Mouse (Mus musculus): ENCODE data around the gene Stard7.

GRCm38 (mm10) chr2:127315155-127315470 lies 45.1 kb downstream of the Stard7 start:
- TF ChIP-seq CTCF (IDR thresholded peaks at IDR 0.05; ENCODE audit: borderline replicate concordance, insufficient read depth, low read length) = no peak
- no peak for TF ChIP-seq POLR2A (IDR thresholded peaks at IDR 0.05; ENCODE audit: low read depth, low read length)

All from embryonic fibroblast, embryonic 13.5 days (primary cell).